Mouse (Mus musculus): ENCODE results near the gene C3. TPM values are rescaled to one million over a fixed set of nuclear protein-coding genes. Genes with fewer than 3 reads are reported as not detected.

The C3 gene
- total RNA-seq, 1 experiment: 0.22 TPM

DNA sequence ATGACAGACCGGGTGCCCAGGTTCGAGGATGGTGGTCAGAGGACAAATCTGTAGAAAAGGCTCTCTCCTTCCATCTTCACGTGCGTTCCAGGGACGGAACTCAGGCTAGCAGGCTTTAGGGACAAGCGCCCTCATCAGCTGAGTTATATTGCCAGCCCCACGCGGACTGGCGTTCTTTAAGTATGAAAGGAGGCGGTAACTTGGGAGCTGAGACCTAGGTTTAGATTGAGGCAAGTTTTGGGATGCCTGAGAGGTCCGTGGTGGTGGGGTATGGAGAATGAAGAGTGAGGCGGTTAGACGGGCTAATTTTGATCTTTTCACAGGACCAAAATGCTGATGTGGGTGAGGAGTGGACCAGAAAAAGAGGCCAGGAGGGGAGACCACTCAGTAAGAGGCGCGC lies 46.8 kb upstream of the C3 start:
- Histone ChIP-seq H3K27ac (ENCODE audit: insufficient read depth, low read depth, low read length, poor library complexity, severe bottlenecking) (no peak overlapping the region), H3K9me3 (ENCODE audit: control insufficient read depth, insufficient read depth, low read depth, low read length) (no peaks in the 10 kb centered on the region), H3K4me3 (ENCODE audit: insufficient read depth in 1 of 2, low read depth in 1 of 2, low read length in 2 of 2, poor library complexity in 1 of 2, severe bottlenecking in 1 of 2) (peak overlapping the region; percentile 72 to 86), H3K4me1 (ENCODE audit: control insufficient read depth in 2 of 2, insufficient read depth in 2 of 2, low read length in 2 of 2, poor library complexity in 1 of 2) (peaks cover 5 to 24% of the 10 kb centered on the region in 2 experiments; a peak in 3 of 4 replicates), H3K9ac (ENCODE audit: insufficient read depth, low read depth, low read length, poor library complexity, severe bottlenecking) (no peak overlapping the region), H3K36me3 (ENCODE audit: control insufficient read depth, insufficient read depth, low read length, poor library complexity, severe bottlenecking) (no peaks in the 10 kb centered on the region)
- TF ChIP-seq ZNF384 (IDR thresholded peaks at IDR 0.05; ENCODE audit: low read depth, low read length) (no peak), ZC3H11A (IDR thresholded peaks at IDR 0.05; ENCODE audit: borderline replicate concordance, low read depth, low read length) (no peak), HCFC1 (IDR thresholded peaks at IDR 0.05; ENCODE audit: borderline replicate concordance, insufficient read depth, low read length) (no peak), CHD2 (IDR thresholded peaks at IDR 0.05; ENCODE audit: low read depth, low read length) (no peak), MAFK (IDR thresholded peaks at IDR 0.05; ENCODE audit: insufficient read depth, low read depth, low read length) (no peak)
- DNase-seq (ENCODE audit: low read depth, low spot score): no peak
- in situ Hi-C loops (cut with MboI; ENCODE audit: low sequenced_read_pairs in 2 of 2, unreplicated experiment in 2 of 2): no loop called here

GRCm38 (mm10) chr17:57273846-57274245 lies 45.9 kb upstream of the C3 start:
- in situ Hi-C loops (cut with MboI; ENCODE audit: low sequenced_read_pairs in 2 of 2, unreplicated experiment in 2 of 2): no loop called here
- Histone ChIP-seq H3K4me1 (ENCODE audit: control insufficient read depth in 2 of 2, insufficient read depth in 2 of 2, low read length in 2 of 2, poor library complexity in 1 of 2) (peaks cover 5 to 18% of the 10 kb centered on the region in 2 experiments; a peak in 3 of 4 replicates), H3K36me3 (ENCODE audit: control insufficient read depth, insufficient read depth, low read length, poor library complexity, severe bottlenecking) (no peaks in the 10 kb centered on the region), H3K9ac (ENCODE audit: insufficient read depth, low read depth, low read length, poor library complexity, severe bottlenecking) (no peak overlapping the region), H3K27ac (ENCODE audit: insufficient read depth, low read depth, low read length, poor library complexity, severe bottlenecking) (no peak overlapping the region), H3K4me3 (ENCODE audit: insufficient read depth in 1 of 2, low read depth in 1 of 2, low read length in 2 of 2, poor library complexity in 1 of 2, severe bottlenecking in 1 of 2) (no peak overlapping the region), H3K9me3 (ENCODE audit: control insufficient read depth, insufficient read depth, low read depth, low read length) (no peaks in the 10 kb centered on the region)
- TF ChIP-seq ZNF384 (IDR thresholded peaks at IDR 0.05; ENCODE audit: low read depth, low read length) (no peak), HCFC1 (IDR thresholded peaks at IDR 0.05; ENCODE audit: borderline replicate concordance, insufficient read depth, low read length) (no peak), CHD2 (IDR thresholded peaks at IDR 0.05; ENCODE audit: low read depth, low read length) (no peak), MAFK (IDR thresholded peaks at IDR 0.05; ENCODE audit: insufficient read depth, low read depth, low read length) (no peak)
- peak; percentile 42 for DNase-seq (ENCODE audit: low read depth, low spot score)

DNA sequence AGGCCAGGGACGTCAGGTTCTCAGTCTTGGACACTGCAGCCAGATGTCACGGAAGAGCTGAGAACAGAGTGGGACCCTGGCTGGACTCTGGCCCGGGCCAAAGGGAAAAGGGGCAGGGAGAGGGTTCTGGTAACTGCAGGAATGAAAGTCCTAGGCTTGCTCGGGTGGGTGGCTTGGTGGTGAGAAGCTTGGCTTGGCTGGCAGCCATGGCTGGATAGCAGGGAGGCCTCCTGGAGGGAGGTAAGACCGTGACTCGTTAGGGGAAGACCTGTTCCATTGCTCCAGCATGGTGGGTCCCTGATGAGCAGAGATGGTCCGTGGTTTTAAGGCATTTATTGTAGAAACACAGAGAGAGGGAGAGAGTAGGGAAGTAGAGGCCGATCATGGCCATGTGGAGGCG lies 43.4 kb upstream of the C3 start:
- no peaks in the 10 kb centered on the region for H3K36me3 ChIP-seq (ENCODE audit: control insufficient read depth, insufficient read depth, low read length, poor library complexity, severe bottlenecking)
- H3K9me3 ChIP-seq (ENCODE audit: control insufficient read depth, insufficient read depth, low read depth, low read length): no peaks in the 10 kb centered on the region
- TF ChIP-seq HCFC1 (IDR thresholded peaks at IDR 0.05; ENCODE audit: borderline replicate concordance, insufficient read depth, low read length): no peak
- no peak for TF ChIP-seq ZNF384 (IDR thresholded peaks at IDR 0.05; ENCODE audit: low read depth, low read length)
- no peak for TF ChIP-seq CHD2 (IDR thresholded peaks at IDR 0.05; ENCODE audit: low read depth, low read length)
- TF ChIP-seq MAFK (IDR thresholded peaks at IDR 0.05; ENCODE audit: insufficient read depth, low read depth, low read length): no peak
- TF ChIP-seq ZC3H11A (IDR thresholded peaks at IDR 0.05; ENCODE audit: borderline replicate concordance, low read depth, low read length): no peak
- no peak overlapping the region for H3K9ac ChIP-seq (ENCODE audit: insufficient read depth, low read depth, low read length, poor library complexity, severe bottlenecking)
- no peak overlapping the region; a peak in 1 of 4 replicates for H3K4me3 ChIP-seq (ENCODE audit: insufficient read depth in 1 of 2, low read depth in 1 of 2, low read length in 2 of 2, poor library complexity in 1 of 2, severe bottlenecking in 1 of 2)
- no peak overlapping the region for H3K27ac ChIP-seq (ENCODE audit: insufficient read depth, low read depth, low read length, poor library complexity, severe bottlenecking)
- in situ Hi-C loops (cut with MboI; ENCODE audit: low sequenced_read_pairs in 2 of 2, unreplicated experiment in 2 of 2): no loop called here
- no peak for DNase-seq (ENCODE audit: low read depth, low spot score)
- H3K4me1 ChIP-seq (ENCODE audit: control insufficient read depth in 2 of 2, insufficient read depth in 2 of 2, low read length in 2 of 2, poor library complexity in 1 of 2): peaks cover 5 to 17% of the 10 kb centered on the region in 2 experiments; a peak in 3 of 4 replicates

DNA sequence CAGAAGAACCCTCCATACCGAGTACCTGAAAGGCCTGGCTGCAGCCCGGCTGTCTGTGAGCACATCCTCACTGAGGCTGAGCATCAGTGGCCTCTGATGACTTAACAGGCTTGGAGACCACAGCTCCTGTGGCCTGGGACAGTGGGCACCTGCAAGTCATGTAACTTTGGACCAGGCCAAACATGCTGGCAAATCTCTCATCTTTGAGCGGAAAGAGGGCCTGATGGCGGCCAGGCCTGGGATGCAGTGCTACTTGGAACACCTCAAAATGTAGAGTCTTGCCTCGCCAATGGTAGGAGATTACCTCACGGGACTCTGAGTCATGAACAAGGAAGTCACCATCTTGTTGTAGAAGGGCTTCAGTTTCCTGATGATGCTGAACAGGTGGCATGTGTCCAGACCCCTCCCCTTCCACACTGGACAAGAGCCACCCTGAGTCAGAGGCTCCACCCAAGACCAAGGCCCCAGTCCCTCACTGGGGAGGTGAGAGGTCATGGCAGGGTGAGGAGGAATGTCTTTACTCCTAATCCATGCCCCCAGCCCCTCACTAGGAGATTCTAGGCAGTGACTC lies 39.7 kb upstream of the C3 start:
- peaks cover 12% of the 10 kb centered on the region for H3K36me3 ChIP-seq (ENCODE audit: control insufficient read depth, insufficient read depth, low read length, poor library complexity, severe bottlenecking)
- H3K4me3 ChIP-seq (ENCODE audit: insufficient read depth in 1 of 2, low read depth in 1 of 2, low read length in 2 of 2, poor library complexity in 1 of 2, severe bottlenecking in 1 of 2): no peak overlapping the region
- H3K4me1 ChIP-seq (ENCODE audit: control insufficient read depth in 2 of 2, insufficient read depth in 2 of 2, low read length in 2 of 2, poor library complexity in 1 of 2): peaks cover 0 to 19% of the 10 kb centered on the region in 2 experiments; a peak in 3 of 4 replicates
- TF ChIP-seq ZC3H11A (IDR thresholded peaks at IDR 0.05; ENCODE audit: borderline replicate concordance, low read depth, low read length): no peak
- H3K27ac ChIP-seq (ENCODE audit: insufficient read depth, low read depth, low read length, poor library complexity, severe bottlenecking): no peak overlapping the region; the same call in 1 of the 2 replicates
- DNase-seq (ENCODE audit: low read depth, low spot score): no peak
- H3K9me3 ChIP-seq (ENCODE audit: control insufficient read depth, insufficient read depth, low read depth, low read length): no peaks in the 10 kb centered on the region
- in situ Hi-C loops (cut with MboI; ENCODE audit: low sequenced_read_pairs in 2 of 2, unreplicated experiment in 2 of 2): no loop called here
- no peak overlapping the region for H3K9ac ChIP-seq (ENCODE audit: insufficient read depth, low read depth, low read length, poor library complexity, severe bottlenecking)
